Mouse (Mus musculus): ENCODE measurements around the gene Gm826. TPM values are rescaled to one million over a fixed set of nuclear protein-coding genes. Genes with fewer than 3 reads are reported as not detected.

Gm826 gene
- polyA plus RNA-seq, 1 experiment from 2014 or later, result 33.3 TPM

- ATAC-seq (replicated peaks; ENCODE audit: insufficient number of reproducible peaks, low FRiP score, low TSS enrichment), result no peak
Observed at GRCm38 (mm10) chr2:160275959-160276657, 57.9 kb downstream of the Gm826 start.

GRCm38 (mm10) chr2:160267828-160268453, 66.0 kb downstream of the Gm826 start:
- WGBS (ENCODE audit: insufficient replicate concordance), result 76% methylated on average over 11 of the region's 11 CpGs
- Histone ChIP-seq H3K4me1 (ENCODE audit: control insufficient read depth, insufficient read depth, low read length) (no peaks in the 10 kb centered on the region), H3K27ac (ENCODE audit: low read depth, low read length) (no peak overlapping the region), H3K36me3 (ENCODE audit: control insufficient read depth, insufficient read depth, low read length) (no peaks in the 10 kb centered on the region), H3K4me2 (no peak overlapping the region), H3K9ac (ENCODE audit: low read depth, low read length) (no peak overlapping the region), H3K27me3 (ENCODE audit: control insufficient read depth, insufficient read depth, low read length) (no peaks in the 10 kb centered on the region), H3K4me3 (ENCODE audit: low read depth, low read length) (no peak overlapping the region), H3K9me3 (replicated peaks; ENCODE audit: control insufficient read depth, low read length) (no peaks in the 10 kb centered on the region)
- ATAC-seq (replicated peaks; ENCODE audit: insufficient number of reproducible peaks, low FRiP score, low TSS enrichment), result no peak

More at GRCm38 (mm10) chr2:160275959-160276657, 57.9 kb downstream of the Gm826 start:
- Histone ChIP-seq H3K36me3 (ENCODE audit: control insufficient read depth, insufficient read depth, low read length) (no peaks in the 10 kb centered on the region), H3K4me3 (ENCODE audit: low read depth, low read length) (no peak overlapping the region), H3K9me3 (replicated peaks; ENCODE audit: control insufficient read depth, low read length) (no peaks in the 10 kb centered on the region), H3K4me2 (no peak overlapping the region), H3K4me1 (ENCODE audit: control insufficient read depth, insufficient read depth, low read length) (no peaks in the 10 kb centered on the region), H3K27me3 (ENCODE audit: control insufficient read depth, insufficient read depth, low read length) (no peaks in the 10 kb centered on the region), H3K9ac (ENCODE audit: low read depth, low read length) (no peak overlapping the region), H3K27ac (ENCODE audit: low read depth, low read length) (no peak overlapping the region)
- 76% methylated on average over 5 of the region's 5 CpGs for WGBS (ENCODE audit: insufficient replicate concordance)

- no peak for ATAC-seq (replicated peaks; ENCODE audit: insufficient number of reproducible peaks, low FRiP score, low TSS enrichment)
- no peaks in the 10 kb centered on the region for H3K27me3 ChIP-seq (ENCODE audit: control insufficient read depth, insufficient read depth, low read length)
- WGBS (ENCODE audit: insufficient replicate concordance), result 80% methylated on average over 8 of the region's 8 CpGs
Observed at GRCm38 (mm10) chr2:160263861-160264260, 70.1 kb downstream of the Gm826 start.

GRCm38 (mm10) chr2:160261538-160261937, 72.4 kb downstream of the Gm826 start:
- no peak for ATAC-seq (replicated peaks; ENCODE audit: insufficient number of reproducible peaks, low FRiP score, low TSS enrichment)

More at GRCm38 (mm10) chr2:160263861-160264260, 70.1 kb downstream of the Gm826 start:
- H3K9me3 ChIP-seq (replicated peaks; ENCODE audit: control insufficient read depth, low read length), result no peaks in the 10 kb centered on the region
- no peaks in the 10 kb centered on the region for H3K36me3 ChIP-seq (ENCODE audit: control insufficient read depth, insufficient read depth, low read length)
- no peak overlapping the region for H3K4me2 ChIP-seq
- no peaks in the 10 kb centered on the region for H3K4me1 ChIP-seq (ENCODE audit: control insufficient read depth, insufficient read depth, low read length)
- no peak overlapping the region for H3K9ac ChIP-seq (ENCODE audit: low read depth, low read length)
- H3K27ac ChIP-seq (ENCODE audit: low read depth, low read length), result no peak overlapping the region
- no peak overlapping the region for H3K4me3 ChIP-seq (ENCODE audit: low read depth, low read length)

More at GRCm38 (mm10) chr2:160261538-160261937, 72.4 kb downstream of the Gm826 start:
- WGBS (ENCODE audit: insufficient replicate concordance), result 63% methylated on average over 3 of the region's 3 CpGs
- H3K4me3 ChIP-seq (ENCODE audit: low read depth, low read length), result no peak overlapping the region
- no peak overlapping the region for H3K4me2 ChIP-seq
- H3K36me3 ChIP-seq (ENCODE audit: control insufficient read depth, insufficient read depth, low read length), result no peaks in the 10 kb centered on the region
- H3K9ac ChIP-seq (ENCODE audit: low read depth, low read length), result no peak overlapping the region
- no peaks in the 10 kb centered on the region for H3K4me1 ChIP-seq (ENCODE audit: control insufficient read depth, insufficient read depth, low read length)
- no peaks in the 10 kb centered on the region for H3K9me3 ChIP-seq (replicated peaks; ENCODE audit: control insufficient read depth, low read length)
- H3K27me3 ChIP-seq (ENCODE audit: control insufficient read depth, insufficient read depth, low read length), result no peaks in the 10 kb centered on the region
- H3K27ac ChIP-seq (ENCODE audit: low read depth, low read length), result no peak overlapping the region

Other genes with a start within 250 kb of the Gm826 start
- gene Mafb, start 32.9 kb upstream of the Gm826 start, polyA plus RNA-seq (2014; fragmentation: Nextera tagmentation; extraction: Ambion mirVana), result 5.3 and 5.4 TPM in 2 replicates